Mouse (Mus musculus) spleen, adult 12 weeks (tissue): ENCODE results near the gene Rfx1.
A peak's percentile ranks its signal among the peaks of the same experiment; 100 is the strongest.

Source experiments
- DNase-seq: peaks from one replicate; pipeline ENCODE4 v3.0.0; 2022; ENCODE audit warnings: low spot score

The Rfx1 gene

DNA sequence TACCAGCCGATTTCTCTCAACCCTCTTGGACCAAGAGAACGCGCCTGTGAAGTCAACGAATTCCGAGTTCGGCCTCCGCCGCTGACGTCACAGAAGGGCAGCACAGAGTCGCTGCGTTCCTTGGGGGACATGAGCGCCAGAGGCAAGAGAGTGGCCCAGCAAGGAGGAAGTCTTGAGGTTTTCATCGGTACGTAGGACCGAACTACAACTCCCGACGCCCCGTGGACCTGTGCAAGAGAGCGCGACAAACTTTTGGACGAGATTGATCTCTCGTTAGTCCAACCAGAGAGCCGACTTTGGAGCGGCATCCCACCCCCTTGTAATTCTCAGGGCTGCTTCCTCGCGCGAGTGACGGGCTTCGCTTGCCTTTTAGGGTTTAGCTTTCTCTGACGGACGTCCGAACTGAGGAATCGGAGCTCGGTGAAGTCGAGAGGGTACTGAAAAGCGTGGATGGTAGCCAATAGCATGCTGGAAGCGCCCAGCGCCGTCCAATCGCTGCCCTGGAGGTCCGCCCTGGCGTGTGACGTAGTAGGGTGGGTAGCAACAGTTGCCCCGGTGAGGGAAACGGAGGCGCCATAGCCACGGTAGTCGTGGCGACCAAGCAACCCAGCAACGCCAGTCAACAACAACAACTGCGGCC lies at the start of gene Rfx1:
Gene Rfx1 (plus strand): TSS at position 544 of the 640 bp plus-strand sequence.
- peak; percentile 95 for DNase-seq

DNA sequence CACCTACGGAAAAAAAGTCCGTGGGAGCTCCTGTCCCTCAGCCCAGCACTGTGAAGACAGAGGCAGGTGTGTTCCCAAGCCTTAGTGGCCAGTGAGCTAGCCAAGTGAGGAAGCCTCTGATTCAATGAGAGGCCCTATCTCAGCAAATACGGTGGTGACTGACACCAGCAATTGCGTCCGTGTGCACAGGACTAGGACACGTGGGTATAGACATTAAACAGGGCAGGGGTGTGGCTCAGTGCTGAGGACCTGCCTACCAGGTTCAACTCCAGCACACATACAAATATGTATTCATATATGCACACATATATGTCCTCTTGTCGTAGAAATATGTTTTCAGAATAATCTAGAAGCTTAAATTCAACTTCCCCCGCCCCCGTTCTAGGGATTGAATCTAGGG lies 46.9 kb upstream of the Rfx1 start:
- DNase-seq = no peak

DNA sequence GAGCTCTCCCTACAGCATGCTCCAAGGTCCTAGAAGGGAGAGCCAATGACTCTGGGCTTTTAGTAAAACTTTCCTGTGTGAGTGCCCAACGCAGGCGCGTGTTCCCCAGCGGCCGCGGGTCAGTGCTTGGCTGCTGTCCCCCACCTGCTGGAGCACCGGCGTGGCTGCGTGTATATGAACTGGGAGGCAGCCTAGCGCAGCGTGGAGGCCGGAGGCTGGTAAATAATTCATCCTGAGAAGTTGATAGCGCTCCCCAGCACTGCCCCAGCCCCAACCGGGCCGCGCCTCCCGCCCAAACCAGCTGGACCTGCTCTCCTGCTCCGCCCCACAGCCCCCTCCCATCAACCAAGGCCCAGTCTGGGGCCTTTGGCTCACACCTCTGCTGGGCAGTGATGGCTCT lies 45.5 kb upstream of the Rfx1 start, which contains the start of gene Palm3:
Gene Palm3 (plus strand): TSS at position 376 of the 400 bp plus-strand sequence.
- no peak for DNase-seq

DNA sequence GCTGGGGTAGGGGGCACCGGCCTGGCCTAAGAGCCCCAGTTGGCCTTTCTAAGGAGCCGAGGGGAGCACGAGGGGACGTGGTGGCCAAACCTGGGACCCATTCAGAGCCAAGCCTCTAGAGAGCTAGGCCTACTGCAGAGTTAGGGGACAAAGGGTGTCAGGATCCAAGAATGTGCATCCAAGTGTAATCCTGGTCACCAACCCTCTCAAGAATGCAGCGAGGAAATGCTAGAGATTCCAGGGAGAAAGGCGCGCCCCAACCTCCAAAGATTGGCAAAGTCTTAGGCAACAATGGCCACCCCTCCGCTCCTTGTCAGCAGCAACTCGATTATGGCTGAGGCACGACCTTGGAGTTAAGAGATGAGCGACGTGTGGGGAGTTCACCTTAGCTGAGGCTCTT lies 45.1 kb upstream of the Rfx1 start:
- no peak for DNase-seq

DNA sequence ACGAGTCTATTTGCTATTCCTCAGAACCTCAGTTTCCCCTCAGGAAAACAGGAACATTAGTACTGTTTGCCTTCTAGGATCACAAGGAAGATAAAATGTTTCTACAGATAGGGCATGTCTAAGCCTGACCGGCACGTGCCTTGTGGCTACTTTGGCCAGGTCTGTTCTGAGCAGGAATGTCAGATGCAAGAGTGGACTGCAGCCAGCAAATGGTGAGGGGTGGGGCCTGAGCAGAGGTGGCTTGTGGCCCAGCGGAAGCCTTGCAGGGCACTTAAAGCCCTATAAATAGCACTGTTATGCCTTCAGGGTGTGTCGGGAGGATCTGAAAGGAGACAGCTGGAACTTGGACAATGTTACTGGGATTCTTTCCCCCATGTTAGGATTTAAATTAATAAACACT lies 43.5 kb upstream of the Rfx1 start:
- DNase-seq = no peak

DNA sequence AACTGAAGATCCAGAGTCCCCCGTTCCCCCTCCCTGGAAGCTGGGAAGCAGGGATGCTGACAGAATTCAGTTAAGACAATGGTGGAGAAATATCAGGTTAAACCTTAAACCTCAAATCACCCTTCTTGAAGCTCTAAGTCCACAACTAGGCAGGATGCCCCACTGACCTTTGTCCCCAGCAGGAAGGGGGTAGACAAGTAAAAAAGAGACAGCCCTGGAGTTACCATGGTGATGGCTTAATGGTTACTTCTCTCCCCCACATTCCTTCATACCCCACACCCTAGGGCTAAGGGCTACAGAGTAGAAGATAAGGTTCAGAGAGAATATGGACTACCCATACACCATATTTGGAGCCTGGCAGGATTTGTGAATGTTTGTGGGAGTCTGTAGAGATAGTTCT lies 43.0 kb upstream of the Rfx1 start:
- DNase-seq = no peak

DNA sequence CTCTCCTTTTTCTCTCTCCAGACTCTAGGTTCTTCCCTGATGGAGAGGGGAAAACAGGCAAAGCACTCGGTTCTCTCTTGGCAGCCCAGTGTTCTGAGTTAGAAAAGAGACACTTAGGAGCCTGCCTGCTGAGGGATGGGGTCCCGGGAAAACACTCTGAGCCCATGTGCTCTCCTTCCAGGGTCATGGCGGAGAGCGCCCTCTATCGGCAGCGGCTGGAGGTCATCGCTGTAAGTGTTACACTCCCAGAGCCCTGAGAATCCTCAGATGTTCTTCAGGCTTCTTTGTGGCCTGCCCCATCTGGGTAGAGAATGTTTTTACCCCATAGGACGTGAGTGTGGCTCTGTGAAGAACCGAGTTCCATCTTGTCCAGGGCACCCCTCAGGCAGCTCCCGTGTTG lies 42.5 kb upstream of the Rfx1 start:
- peak; percentile 47 for DNase-seq

DNA sequence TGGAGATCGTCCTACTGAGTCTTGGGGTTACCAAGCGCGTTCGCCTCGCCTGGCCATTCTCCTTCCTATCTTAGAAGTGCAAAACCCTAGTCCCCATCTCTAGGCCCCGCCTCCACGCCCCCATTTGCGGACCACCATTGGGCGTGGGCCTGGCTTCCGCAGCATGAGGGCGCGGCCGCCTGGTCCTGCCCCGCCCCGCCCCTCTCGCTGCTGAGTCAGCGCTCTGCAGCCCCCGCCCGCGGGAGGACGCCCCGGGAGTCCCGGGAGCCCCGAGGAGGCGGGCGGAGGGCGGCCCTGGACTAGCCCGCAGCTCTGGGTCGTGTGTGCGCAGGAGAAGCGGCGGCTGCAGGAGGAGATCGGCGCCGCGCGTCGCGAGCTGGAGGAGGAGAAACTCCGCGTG lies 40.8 kb upstream of the Rfx1 start:
- no peak for DNase-seq

DNA sequence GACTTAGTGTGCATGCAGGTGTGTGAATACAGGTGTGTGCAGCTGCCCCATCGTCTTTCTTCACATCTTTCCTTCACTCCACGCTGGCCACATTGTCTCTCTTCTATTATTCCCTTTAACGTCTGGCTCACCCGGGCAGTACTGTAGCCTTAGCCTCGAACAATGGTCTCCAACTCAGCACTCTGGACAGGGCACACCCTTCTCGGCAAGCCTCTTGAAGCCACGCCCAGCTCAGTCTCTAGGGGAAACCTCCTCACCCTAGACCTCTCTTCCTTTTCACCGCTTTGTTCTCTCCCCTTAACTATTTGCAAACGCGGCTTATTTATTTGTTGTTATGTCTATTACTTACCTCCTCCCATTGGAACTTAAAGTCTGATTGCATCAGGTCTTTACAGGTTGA lies 39.2 kb upstream of the Rfx1 start:
- DNase-seq = no peak

DNA sequence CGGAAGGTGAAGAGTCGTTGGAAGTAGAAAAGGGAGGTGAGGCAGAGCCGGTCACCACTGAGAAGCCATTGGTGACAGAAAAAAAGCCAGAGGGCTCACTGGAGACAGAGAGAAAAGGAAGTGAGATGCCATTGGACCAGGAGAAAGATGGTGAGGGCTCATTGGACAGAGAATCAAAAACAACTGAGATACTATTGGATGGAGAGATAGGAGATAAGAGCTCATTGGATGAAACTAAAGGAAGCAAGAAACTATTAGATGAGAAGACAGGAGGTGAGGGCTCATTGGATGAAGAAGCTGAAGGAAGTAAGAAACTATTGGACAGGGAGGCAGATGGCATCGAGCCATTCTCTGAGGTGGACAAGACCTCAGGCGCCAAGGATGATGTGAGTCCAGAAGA lies 37.4 kb upstream of the Rfx1 start:
- DNase-seq = no peak

DNA sequence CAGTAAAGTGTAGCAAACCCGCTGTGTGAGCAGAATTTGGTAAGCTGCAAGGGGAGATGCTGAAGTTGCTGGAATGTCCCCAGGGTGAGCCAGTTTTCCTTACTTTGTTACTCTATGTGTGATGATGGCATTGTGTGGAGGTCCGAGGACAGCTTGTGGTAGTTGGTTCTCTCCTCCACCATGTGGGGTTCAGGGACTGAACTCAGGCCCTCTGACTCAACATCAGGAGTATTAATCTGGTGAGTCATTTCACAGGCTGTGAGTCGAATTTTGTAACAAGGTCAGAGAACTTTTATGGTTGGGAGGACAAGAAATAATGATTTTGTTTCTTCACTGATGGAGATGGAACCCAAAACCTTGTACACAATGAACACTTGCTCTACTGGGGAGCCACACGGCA lies 33.9 kb upstream of the Rfx1 start:
- no peak for DNase-seq

DNA sequence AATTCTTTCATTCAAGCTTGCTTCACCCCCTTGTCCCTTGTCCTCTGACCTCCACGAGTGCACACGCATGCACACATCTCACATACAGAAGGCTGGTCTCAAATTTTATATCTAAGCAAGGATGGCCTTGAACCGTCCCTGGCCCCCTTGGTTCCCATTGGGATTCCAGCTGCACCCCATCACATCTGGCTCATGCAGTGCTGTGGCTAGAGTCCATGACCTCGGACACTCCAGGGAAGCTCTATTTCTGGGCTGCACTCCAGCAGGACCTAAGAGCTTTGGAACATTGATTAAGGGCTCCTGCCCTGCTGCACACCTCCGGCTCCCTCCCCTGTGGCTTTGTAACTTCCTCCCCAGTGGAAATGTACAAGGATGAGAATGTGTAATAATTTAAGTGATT lies 28.6 kb upstream of the Rfx1 start:
- no peak for DNase-seq

DNA sequence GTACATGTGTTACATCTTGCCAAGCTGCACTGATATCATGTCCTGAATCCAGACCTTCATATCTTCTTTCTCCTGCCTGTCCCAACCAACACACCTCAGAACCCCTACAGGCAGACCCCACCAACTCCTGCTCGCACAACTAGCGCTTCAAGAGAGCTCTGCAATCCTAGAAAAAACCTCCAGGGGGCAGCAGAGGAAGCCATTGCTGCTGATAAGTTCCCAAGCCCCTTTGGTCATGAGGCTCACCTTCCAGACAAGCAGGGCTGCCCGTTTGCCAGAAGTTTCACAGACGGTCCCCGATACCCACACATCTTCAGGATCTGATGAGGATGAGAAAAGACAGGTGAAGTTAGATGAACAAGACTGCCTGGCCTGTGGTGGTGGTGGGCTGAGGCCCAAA lies 27.6 kb upstream of the Rfx1 start:
- DNase-seq = peak; percentile 35

DNA sequence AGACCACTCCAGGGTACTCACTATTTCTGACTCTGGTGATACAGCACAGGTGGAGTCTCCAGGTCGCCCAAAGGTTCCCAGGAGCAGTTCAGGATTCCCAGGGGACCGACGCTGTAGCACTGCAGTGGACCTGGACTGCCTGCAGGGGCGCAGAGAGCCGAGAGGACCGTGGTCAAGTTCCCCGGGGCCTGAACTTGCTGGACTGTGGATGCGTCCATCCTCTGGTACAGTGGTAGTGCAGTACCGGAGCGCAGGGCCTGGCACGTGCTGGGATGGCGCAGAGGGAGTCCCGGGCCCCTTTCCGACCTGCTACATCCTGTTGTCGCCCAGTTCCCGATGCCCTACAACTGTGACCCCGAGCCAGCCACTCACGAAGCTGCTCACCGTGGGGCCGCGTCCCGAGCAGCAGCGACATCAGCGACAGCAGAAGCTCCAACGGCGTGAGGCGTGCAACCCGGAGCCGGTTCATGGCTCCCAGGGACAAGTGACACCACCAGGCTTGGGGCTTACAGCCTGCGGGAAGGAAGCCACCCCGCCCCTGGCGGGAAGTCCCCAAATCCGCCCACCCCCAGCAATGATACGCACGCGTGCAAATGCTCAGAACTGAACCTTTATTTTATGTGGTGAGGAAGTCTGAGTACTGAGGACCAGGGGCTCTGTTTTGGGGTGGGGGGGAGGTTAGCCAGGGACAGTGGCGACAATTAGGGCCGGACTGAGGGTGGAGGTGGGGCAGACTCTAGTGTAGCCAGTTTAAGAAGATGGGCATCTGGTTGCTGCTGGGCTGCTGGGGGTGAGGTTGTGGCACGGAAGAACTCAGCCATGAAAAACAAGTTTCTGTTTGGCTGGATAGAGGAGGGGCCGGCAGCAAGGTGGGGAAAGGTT lies 24.3 kb upstream of the Rfx1 start, which contains the start of gene Il27ra:
Gene Il27ra (minus strand): TSS at position 524 of the 882 bp plus-strand sequence.
- peak; percentile 38 for DNase-seq

DNA sequence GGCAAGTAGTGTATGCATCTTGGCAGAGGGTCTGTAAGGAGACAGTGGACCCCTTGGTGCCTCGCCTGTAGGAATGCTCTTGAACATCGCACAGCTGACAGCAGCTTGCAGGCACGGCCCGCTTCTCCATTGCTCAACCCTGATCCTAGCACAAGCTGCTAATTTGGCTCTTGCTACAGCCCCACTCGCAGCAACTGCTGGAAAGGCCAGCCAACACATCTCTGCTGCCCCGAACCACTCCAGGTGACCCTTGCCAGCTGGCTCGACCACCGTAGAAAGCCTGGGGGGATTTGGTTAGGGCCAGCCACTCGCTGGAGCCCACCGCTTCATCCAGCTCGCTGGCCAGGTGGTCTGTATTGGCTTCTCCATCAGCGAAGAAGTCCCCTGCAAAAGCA lies 23.7 kb upstream of the Rfx1 start:
- no peak for DNase-seq

DNA sequence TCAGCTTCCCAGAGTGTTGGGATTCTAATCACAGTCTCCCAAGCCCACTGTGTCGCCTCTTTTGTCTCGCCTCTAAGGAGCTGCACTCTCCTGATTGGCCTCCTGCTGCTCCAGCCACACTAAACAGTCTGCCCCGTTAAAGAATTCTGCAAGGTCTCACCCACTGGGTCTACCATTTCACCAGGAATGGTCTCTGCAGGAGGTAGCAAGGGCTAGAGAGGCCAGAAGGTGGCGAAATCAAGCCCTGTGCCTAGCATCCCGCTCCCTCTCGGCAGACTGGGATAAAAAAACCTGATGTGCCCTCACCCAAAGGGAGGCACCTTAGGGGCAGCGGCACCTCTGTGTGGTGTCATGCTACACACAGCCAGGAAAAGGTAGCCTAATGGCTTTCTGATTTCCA lies 22.5 kb upstream of the Rfx1 start:
- no peak for DNase-seq

DNA sequence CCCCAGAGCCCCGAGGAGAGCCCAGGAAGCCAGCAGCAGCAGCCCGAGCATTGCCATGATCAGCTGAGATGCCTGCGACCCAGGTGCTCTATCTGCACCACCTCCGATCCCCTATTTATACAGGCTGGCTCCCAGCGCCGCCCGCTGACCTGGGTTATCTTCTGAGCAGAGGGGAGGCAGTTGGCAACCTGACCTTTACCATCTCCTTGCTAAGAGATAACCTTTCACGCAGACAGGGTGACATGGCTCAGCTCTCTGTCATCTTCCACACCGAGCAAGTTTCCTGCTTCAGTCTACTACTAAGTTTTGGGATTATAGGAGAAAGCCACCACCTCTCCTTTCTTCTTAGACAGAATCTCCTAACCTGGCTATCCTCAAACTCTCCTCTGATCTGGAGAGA lies 21.7 kb upstream of the Rfx1 start, which contains the start of gene Rln3:
Gene Rln3 (minus strand): TSS at position 101 of the 400 bp plus-strand sequence.
- DNase-seq = no peak

DNA sequence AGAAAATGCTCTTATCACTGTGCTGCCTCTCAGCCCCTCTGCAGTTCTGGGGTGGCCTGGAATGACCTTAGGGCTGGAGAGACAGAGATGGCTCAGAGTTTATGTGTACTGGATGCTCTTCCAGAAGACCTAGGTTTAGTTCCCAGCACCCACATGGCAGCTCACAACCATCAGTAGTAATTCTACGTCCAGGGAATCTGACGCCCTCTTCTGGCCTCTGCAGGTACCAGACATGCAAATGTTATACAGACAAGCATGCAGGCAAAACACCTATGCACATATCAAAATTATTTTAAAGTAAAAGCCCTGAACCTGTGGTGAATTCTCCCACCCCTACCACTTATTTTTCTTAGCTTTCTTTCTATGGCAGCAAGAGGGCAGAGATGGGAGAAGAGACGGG lies 20.1 kb upstream of the Rfx1 start:
- DNase-seq = no peak

DNA sequence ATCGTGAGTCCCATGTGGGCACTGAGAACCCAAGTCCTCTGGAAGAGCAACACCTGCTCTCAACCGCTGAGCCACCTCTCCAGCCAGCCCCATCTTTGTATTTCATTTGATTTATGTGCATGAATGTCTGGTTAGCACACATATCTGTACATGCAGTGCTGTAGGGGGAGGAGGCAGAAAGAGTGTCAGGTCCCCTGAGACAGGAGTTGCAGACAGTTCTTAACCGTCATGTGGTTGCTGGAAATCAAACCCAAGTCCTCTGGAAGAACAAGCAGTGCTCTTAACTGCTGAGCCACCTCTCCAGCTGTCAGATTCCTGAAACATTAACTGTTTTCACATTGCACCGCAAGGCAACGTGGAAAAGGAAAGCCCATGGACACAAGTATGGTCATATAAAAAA lies 18.5 kb upstream of the Rfx1 start:
- no peak for DNase-seq

DNA sequence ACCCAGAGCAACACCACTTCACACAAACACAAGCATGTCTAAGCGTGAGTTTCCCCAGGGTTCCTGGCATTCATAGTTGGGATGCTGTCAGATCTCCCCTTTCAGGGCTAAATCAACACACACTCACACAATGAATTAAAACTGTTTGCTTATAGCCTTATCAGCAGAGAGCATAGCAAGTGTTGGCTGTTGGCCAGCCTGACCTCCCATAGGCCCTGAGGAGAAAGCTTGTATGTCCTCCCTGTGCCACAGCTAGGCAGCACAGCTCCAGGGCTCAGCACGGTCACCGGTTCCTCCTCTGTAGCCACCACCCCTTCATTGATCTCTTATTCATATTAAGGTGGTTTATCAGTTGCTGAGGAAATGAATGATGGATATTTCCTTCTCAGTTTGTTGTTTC lies 13.9 kb upstream of the Rfx1 start:
- no peak for DNase-seq

DNA sequence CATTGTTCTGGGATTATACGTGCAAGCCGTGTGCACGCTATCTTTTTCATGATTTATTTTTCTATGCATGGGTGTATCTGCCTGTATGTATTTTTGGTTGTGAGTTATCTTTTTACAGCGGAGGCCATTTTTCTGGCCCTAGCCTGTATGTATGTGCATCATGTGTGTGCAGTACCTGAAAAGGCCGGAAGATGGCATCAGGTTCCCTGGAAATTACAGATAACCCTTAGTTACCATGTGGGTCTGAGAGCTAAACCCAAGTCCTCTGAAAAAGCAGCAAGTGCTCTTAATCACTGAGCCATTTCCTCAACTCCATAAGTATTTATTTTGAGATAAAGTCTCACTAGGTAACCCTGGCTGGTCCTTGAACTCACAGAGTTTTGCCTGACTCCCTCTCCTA lies 13.4 kb upstream of the Rfx1 start:
- DNase-seq = no peak

DNA sequence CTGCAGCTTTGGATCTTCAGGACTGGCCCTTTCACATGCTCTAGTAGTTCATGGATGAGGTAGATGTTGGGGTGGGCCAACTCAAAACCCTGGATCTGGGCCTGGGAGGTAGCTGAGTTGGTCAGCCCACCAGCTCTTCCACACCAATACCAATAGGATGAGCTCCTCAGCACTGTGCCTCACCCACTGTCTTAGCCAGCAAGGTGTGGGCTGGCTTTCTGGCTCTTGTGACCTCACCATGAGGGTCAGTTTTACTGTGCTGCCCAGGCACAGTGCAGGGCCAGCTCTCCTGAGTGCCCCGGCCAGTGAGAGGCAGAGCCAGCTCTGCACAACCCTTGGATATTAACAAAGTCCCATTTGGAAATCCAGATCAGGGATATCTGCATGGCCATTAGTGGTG lies 8.8 kb upstream of the Rfx1 start:
- DNase-seq = no peak

DNA sequence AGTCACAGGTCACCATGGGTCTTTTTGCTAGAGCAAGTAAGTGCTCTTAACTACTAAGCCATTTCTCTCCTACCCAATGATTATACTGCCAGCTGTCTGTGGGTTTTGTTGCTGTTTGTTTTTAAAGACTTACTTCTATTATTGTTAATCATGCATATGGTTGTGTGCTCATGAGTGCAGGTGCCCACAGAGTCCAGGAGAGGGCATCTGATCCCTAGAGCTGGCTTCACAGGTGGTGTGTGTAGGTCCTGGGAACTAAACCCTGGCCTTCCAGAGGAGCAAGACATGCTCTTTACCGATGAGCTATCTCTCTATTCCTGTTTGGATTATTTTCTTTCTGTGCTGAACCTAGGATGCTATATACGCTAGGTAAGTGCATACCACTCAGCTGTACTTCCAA lies 7.4 kb upstream of the Rfx1 start:
- no peak for DNase-seq

DNA sequence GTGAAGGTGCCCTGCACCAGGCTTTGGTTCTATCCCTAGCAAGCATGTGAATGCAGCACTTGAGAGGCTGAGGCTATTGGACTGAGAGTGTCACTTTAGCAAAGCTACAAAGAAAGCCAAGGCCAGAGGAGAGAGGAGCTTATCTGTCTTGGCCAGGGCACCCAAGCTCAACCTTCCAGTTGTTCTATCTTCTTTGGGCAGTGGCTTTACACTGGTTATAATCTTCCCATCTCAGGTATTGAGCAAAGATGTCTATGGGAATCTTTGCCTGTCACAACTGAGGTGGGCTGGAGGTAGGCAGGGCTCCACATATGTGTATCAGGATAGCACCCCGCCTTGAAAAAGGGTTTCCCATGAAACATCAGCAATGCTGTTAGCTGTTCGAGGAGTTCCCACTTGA lies 6.4 kb upstream of the Rfx1 start:
- DNase-seq = no peak
